Mouse (Mus musculus): ENCODE measurements around the gene Med17. TPM values are rescaled to one million over a fixed set of nuclear protein-coding genes. Genes with fewer than 3 reads are reported as not detected.

Gene Med17
- polyA plus RNA-seq, 2 experiments from 2014 or later, result 22.7 to 23.9 TPM

DNA sequence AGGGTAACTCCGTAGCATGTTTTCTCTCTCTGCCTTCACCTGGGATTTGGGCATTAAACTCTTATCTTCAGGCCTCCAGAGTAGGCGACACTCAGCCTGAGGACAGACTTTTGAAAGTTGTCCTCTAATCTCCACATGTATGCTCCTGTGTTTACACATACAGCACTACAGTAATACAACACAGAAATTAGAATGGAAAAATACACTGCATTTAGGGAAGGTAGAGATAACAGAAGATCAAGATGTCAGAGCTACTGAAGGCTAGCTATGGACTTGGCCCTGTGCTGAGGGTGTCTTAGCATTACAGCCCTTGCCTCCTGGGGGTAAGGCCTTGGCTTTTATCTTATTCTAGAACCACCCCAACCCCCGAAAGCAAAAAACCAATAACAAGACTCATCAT is 8.7 kb upstream of the Med17 start:
- ATAC-seq, result no peak

DNA sequence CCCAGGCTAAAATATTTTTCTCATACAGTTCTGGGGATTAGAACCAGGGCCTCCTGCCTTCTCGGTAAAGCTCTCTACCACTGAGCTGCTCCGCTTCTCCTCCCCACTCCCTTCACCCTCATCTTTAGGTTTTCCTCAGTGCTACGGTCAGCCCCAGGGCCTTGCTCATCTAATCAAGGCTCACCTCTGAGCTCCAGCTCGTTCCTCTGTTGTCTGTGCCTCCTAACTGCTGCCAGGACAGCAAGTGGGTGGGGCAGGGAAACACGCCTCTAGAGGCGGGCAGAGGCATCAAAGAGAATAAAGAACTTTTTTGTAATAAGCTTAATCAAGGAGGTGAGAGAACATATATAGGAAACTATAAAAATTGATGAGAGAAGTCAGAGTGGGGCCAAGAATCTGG is 8.1 kb upstream of the Med17 start:
- no peak for ATAC-seq

DNA sequence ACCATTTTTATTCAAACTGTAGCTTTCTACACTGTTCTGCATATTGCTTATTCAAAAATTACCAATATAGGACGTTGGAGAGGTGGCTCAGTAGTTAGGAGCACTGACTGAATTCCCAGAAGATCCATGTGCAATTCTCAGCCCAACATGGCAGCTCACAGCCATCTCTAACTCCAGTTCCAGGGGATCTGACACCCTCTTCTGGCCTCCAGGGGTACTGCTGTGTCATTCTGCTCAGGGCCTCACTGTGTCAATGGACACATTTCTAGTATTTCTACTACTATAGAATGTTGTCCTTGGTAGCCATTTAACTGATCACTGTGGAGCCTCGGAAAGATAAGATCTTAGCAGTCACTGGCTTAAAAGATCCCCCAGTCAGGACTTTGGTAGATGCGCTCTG is 5.7 kb upstream of the Med17 start:
- peak; percentile 72 for ATAC-seq

DNA sequence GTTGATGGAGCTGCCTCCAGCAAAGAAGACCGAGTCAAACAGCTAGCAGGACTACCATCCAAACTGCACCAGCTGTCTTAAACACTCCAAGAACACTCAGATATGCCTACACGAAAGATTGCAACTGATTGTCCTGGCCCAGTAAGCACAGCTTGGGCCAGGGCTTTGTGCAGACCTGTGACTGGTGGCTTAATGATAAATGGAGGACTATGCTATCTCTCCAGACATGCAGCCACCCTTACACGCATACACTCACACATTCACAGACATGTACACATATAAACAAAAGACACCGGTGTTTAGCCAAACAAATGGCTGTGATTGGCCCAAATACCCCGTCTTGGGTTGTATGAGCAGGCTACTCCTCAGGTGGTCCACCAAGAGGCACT is 754 bp upstream of the Med17 start:
- no peak for ATAC-seq

DNA sequence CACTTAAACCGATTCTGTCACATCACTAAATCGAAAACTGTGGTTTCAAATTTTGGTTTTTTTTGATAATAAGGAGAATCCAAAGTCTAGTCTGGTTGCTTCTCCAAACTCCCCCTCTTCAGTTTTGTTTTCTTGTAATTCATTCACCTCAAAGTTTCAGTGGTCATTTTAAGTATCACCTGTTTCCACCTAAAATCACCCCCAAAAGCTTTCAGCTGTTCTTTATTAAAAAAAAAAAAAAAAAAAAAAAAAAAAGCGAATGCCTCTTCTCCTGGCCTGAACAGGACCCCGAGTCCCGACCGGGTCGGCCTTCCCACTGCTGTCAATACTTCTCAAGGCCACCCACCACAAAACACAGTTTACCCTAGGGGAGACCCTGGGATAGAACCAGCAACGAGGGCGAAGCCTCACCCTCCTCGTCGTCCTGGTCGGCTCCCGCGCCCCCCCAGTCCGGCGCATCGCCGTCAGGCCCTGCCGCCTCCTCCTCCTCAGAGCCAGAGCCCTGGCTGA is 537 bp downstream of the Med17 start:
- no peak for ATAC-seq

DNA sequence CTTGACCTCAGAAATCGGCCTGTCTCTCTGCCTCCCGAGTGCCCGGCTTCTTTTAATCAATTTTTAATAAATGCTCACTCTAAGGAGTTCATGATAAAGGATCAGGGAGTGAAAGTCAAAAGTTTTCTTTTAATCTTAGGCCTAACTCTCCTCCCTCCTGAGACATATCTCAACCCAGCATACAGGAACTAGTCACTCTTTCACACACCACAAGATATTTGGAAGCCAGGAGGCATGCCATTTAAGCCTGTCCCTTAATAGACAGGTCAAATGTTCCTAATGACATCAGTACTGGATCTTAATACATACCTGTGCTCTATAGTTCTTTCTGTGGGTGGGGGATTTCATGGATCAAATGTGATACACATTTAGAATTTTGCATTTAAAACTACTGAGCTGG is 1.4 kb downstream of the Med17 start:
- no peak for ATAC-seq

DNA sequence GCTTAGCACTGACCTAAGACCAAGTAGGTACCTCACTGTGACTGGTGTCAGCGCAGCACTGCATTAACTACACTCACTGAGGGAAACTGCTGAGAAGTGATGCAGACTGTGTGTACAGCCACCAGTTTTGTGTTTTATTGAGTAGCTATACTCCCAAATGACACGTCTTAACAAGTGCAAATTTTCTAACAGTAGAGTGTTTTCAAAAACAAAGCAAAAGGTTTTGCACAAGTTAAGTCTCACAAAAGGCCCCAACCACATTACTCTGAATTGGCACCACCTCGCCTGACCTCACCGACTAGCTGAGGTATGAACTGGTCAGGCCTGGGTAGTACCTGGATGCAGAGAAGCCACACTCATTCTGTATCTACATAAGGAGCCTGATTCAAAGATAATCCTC is 2.9 kb downstream of the Med17 start:
- ATAC-seq, result no peak

DNA sequence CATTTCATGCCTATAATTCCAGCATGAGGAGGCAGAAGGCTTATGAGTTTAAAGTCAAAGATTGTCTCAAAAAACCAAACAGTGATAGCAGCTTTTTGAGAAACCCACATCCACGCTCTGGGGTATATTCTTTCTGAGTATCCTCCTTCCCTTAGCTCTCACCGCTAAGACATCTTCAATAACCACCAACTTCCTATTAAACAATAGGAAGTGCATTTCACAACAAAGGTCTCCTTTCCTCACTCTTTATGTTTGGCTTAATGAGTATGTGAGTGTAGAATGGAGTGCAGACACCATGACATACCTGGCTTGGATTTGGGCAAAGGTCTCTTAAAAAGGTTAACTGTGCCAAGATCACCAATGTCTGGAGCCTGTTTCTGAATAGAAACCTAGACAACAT is 5.8 kb downstream of the Med17 start:
- no peak for ATAC-seq

DNA sequence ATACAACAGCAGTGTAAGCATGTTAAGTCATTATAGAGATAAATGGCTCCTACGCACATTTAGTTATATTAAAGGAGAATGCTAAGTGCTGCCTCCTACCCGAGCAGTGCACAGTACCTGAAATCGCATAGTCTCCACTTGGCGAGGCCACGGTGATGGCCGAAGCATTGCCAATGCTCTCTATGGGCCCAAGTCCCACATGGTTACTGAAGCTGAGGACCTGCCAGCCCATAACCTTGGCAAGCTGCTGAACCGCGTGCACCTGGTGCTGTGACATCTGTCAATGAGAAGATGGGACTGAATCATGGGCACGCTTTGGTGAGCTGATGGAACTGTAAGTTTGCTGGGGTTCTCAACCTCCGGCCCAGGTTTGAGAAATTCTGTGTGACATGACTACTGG is 16.2 kb downstream of the Med17 start:
- no peak for ATAC-seq

DNA sequence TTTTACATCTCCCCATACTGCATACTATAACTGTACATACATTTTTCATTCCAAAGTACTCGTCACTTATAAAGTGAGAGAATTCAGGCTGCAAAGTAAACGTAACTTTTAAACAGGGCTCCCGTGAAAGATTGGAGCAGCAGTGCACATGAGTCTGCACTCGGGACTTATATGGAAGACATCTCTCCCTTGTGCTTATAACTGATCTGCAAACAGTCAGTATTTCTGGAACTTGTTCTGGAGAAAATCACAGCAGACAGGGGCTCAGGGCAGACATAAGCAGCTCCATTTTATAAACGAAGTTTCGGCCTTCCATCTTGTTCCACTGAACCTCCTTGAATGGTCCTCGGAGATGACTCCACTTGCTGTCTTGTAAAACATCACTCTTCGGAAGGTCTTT is 17.8 kb downstream of the Med17 start:
- ATAC-seq, result no peak

DNA sequence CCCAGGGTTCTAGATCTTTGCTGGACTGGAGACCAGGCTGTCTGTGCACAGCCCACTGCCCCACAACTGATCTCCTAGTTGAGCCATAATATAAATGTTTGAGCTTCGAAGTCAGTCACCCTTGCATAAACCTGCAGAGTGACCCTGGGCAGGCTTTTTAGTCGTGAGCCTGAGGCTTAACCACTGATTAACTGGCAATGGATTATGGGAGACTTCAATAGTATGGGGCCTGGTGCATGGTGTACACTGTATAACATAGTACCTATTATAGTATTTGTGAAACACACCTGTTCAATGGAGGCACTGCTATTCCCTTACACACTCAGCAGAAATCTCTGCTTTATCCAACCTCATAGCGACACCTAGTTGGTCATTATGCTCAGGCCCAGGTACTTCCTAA is 23.5 kb downstream of the Med17 start:
- no peak for ATAC-seq

DNA sequence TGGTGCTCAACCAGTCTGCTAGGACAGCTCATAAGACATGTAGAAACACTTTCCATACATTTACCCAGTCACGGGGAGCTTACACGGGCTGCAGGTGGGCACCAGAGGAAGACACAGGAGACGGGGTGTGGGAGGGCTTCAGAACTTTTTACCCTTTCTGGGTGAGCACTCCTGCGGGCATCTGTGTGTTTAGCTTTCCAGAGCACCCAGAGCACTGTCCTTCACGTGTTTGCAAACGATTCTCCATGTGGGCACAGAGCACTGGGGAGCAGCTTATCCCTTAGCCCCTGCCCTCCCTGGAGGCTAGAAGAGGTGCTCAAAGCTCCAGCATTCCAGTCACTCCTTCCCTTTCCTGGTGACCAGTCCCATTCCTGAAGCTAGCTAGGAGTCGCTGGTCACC is 25.2 kb downstream of the Med17 start:
- no peak for ATAC-seq

DNA sequence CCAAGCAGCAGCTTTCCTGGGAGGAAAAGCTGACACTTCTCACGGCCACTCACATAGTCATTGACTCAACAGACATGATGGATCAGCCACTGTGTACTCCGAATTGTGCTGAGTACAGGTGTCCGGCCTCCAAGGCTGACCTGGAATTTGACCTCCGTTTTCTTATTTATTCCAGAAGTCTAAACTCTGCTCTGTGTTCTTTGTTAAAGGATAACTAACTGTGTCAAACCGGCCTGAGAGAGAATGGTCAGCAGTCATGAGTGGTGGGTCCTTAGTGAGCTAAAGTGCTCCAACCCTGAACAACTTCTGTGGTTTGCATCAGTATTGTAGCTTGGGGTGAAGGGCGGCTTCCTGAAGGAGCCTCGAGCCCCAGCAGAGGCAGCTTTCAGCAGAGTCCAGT is 27.5 kb downstream of the Med17 start:
- ATAC-seq, result no peak

DNA sequence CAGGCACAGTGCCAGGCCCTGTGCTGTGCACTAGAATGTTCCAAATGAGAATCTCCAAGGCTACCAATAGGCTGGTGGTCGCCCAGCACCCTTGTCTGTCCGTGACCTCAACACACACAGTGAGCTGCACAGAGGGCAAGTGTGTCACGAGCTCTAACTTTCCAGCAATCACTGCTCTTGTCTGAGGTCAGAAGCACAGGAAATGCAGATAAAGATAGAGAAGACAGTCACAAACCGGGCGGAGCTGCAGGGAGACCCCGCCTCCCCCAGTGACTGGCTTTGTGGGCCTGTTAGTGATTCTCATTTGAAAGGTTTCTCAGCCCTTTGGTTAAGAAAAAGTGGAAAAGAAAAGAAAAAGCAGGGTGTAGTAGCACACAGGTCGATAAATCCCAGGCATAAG is 29.4 kb downstream of the Med17 start:
- no peak for ATAC-seq

DNA sequence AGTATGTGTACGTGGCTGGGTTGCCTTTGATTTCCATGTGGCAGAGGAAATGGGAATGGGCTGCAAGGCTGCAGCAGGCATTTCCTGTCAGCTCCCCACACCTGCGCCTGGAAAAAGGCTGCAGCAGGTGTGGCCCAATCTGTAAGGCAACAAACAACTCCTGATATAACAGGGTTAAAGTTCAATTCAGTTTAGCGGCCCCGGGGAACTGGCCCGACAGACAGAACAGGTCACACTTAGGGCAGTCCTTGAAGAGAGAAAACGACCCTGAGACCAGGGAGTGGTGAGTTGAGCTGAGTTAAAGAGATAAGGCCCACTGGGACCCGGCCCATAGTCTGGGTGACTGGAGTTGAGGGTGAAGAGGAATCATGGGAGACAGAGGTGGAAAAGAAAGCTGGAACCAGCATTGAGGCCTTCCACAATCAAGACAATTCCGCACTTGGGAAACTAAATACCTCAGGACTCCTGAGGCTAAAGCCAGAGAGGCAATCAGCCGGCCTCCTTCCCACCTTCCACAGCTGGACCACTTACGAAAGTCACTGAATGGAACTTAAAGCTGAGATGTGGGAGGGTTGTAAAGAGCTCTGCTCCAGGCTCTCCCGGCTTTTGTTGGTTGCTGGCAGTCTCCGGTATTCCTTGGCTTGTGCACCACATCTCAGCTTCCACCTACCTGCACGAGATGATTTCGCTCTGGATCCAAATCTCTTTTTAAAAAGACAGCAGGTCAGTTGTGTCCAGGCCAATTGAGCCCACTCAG is 34.2 kb downstream of the Med17 start:
- ATAC-seq, result no peak

DNA sequence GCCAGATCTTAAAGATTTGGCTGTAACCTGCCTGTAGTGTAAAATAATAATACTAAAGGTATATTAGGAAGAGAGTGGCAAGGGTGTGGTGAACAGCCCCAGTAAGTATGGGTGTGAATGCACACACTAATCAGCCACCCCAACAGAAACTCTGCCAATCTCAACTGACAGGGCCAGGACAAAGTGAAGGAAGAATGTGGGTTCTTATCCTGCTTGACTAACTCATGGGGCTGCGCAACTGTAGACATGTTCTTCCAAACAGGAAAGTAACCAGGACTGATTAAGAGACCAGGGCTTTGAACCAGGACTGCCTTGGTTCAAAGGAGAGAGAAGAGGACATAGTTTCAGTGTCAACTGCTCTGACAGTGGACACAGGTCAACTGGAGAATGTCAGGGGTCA is 37.6 kb downstream of the Med17 start:
- no peak for ATAC-seq

DNA sequence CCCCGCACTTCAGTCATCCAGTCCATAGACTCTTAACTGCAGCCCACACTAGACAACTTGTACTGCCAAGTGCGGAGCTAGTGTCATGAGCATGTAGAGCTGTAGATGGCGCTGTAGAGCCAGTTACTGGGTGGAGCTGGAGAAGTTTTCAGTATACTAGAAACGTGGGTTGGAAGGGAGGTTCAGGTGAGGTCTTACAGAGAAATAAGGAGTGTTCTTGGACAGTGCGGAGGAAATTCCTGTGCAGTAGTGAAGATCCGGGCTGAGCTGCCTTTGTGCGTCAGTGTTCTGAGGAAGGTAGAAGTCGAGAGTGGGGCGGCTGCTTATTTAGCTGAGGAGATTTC is 38.2 kb downstream of the Med17 start:
- ATAC-seq, result no peak

DNA sequence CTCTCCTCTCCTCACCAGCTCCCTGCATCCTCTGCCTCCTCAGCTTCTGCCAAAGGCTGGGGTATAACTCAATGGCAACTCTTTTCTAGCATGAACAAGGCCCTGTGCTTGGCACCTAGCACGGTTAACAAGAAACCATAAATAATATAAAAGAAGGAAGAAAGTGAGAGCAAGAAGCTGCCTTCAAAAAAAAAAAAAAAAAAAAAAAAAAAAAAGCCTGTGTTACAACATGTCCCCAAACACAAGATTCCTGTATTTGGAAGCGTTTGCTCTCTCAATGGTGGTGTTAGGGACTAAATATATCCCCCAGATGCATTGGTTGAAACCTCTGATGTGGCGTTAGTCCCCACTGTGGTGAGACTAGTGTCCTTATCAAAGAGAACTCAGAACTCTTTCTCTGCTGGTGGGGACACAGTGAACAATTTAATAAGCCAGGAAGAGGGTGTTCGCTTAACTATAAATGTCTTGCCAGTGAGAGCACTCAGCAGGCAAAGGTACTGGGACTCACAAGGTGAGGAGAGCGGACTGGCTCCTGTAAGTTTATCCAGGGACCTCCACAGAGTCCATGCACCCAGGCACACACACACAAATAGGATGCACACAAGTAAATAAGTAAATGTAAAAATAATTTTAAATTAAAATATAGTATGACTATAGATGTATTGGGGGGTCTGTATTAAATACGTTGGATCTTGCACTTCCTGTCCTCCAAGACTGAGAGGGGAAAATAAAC is 38.7 kb downstream of the Med17 start:
- no peak for ATAC-seq

DNA sequence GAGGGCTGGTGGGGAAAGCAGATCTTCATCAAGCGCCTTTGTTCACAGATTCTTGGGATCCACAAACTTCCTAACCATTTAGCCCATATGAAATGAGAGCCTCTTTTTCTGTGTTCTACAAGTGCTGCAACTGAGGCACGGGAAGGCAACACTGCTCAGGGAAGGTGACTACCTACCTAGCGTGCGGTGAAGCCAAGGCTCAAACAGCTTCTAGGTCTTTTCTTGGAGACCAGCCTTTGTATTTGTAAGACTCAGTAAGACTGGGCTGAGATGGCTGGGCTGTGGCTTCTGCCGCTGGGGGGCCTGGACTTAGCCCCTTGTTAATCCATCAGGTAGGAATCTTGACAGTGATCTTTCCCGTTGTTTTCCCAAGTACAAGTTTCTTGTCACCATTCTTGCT is 39.7 kb downstream of the Med17 start:
- no peak for ATAC-seq

DNA sequence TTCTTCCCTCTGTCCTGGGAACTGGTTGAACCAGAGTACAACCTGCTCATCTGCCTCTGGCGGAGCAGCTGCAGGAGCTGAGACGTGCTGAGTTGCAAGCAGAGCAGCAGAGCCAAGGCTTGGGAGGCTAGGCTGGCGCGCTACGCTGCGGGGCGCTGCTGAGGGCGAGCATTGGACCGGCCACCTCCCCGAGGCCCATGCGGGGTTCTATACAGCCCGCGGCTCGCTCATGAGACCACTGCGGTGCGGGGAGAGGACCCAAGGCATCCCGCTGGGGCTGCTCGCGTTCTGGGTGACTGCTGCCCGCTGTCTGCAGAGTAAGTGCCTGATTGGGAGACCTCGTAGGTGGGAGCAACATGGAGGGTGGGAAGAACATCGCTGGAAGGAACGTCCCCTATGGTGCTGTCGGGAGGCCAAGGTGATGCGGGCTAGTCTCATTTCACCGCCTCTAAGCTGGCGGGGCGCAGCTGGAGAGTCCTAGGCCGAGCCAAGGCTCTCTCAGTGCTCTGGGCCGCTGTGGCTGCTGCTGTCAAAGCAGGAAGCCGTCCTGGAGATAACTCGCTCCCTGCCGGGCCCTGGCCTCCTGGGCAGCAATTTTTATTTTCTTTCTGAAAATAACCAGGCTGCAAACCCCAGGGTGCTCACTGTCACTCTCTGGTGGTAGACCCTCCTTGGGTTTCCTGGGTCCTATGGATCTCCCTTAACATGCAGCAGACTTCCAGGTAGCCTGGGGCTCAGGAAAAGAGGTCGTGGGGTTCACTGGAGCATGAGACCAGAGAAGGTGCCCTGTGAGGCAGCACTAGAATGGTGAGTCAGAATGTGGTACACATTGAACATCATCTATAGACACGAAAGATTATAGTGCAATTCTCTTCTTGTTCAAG is 40.4 kb downstream of the Med17 start, which contains the start of gene Vstm5:
Vstm5 (plus strand) TSS at position 4 of the 884 bp plus-strand sequence.
- no peak for ATAC-seq

DNA sequence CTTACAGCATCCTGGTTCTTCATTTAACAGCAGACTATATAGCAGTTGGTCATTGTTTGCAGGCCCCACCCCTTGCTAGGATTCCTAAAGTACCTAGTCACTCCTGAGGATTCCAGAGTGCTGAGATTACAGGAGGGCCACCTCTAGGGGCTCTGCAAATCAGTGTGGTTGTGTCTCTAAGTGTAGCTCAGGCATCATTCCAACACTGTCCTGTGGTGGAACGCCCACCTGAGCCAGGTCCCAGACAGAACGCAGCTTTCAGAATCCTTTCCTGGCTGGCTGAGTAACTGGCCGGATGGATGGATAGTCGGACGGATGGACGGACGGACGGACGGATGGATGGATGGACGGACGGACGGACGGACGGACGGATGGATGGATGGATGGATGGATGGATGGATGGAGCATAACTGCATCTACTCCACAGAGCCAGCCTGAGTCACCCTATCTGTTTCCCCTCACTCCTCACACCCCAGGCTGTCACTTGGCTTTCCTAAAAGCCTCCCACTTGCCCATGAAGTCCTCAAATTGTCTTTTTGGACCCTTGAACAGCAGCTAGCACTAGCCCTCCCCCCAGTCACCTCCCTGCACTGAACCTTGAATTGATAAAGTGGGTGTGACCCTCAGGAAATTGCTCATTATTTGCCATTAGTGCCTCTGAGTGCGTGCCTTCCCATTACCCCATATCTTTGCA is 41.3 kb downstream of the Med17 start:
- no peak for ATAC-seq

DNA sequence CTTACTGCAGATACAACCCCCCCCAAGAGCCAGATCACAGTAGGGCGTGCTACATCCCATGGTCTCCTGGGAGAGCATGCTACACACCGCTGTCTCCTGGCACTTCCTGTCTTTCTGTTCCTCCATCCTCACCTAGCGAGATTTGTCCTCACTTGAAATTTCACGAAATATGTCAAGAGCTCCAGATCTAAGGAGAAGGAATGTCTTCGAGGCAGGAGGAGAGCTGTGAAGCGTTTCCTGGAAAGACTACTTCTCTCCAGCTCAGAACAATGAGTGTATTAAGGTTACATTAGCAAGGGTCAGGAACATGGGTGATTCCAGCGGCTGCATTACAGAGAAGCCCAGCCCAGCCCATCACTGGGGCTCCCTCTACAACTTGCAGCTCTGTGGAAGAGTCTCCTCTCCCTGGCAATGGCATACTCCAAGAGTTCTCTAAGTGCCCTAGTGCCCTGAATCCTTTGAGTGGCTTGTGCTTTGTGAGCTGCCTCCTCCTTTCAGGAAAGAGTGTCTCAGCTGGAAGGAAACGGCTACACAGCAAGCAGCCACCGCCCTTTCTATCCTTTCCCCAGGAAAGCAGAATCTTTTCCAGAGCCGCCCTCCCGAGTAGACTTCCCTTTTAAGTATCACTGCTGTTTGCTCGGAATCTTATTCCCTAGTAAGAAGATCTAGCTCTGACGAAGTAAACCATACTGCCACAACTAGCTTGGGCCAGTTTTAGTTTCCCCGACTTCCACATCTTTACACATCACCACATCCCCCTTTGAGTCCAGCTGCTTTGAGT is 42.0 kb downstream of the Med17 start:
- no peak for ATAC-seq

Measured in CD4-positive, CD25-positive, alpha-beta regulatory T cell, adult 4 months (primary cell).